Mouse (Mus musculus): ENCODE results near the gene Srarp.

- TF ChIP-seq POLR2A (IDR thresholded peaks at IDR 0.05; ENCODE audit: extremely low read depth, insufficient read depth, low read length), result no peak
- TF ChIP-seq CTCF (IDR thresholded peaks at IDR 0.05; ENCODE audit: extremely low read depth, insufficient read depth, low read length), result no peak
Measured at GRCm38 (mm10) chr4:141451916-141452450, 16.1 kb upstream of the Srarp start.

Measured in cortical plate, adult 2 months (tissue).